Mouse (Mus musculus): Measurements from ENCODE around the gene Ankzf1. TPM values are rescaled to one million over a fixed set of nuclear protein-coding genes. Genes with fewer than 3 reads are reported as not detected.

Gene Ankzf1
- total RNA-seq, 2 experiments from 2014 or later, result 6.8 to 9.4 TPM

Small RNA genes within 50 kb of the gene (microRNA-seq; reads per million reads assigned to microRNA genes)
- gene Gm27943, result 0 reads per million in 2 experiments

Other genes starting within 250 kb of the Ankzf1 start
- gene Ihh, start 240.5 kb upstream of the Ankzf1 start, total RNA-seq (2021), result under 1 TPM; 0.16 to 0.23 TPM
- 1 to 10 TPM; 4.0 to 5.4 TPM for gene Nhej1, start 67.0 kb upstream of the Ankzf1 start, total RNA-seq (2021)
- gene Slc23a3, start 58.3 kb upstream of the Ankzf1 start, total RNA-seq (2021), result not detected
- gene Cnppd1, start 49.4 kb upstream of the Ankzf1 start, total RNA-seq (2021), result 10 to 100 TPM; 20.1 to 22.3 TPM
- 10 to 100 TPM; 18.1 to 21.5 TPM for gene Retreg2, start 49.4 kb upstream of the Ankzf1 start, total RNA-seq (2021)
- 10 to 100 TPM; 12.4 to 14.0 TPM for gene Zfand2b, start 23.5 kb upstream of the Ankzf1 start, total RNA-seq (2021)
- 10 to 100 TPM; 20.8 to 24.2 TPM for gene Abcb6, start 11.8 kb upstream of the Ankzf1 start, total RNA-seq (2021)
- gene Atg9a, start within 50 bp of the Ankzf1 start, total RNA-seq (2021), result 10 to 100 TPM; 50.8 to 51.0 TPM
- gene Glb1l, start 18.7 kb downstream of the Ankzf1 start, total RNA-seq (2021), result 1 to 10 TPM; 6.5 to 8.6 TPM
- gene Stk16, start 18.7 kb downstream of the Ankzf1 start, total RNA-seq (2021), result 10 to 100 TPM; 31.8 to 40.3 TPM
- 100 to 1,000 TPM; 490 to 573 TPM for gene Tuba4a, start 27.7 kb downstream of the Ankzf1 start, total RNA-seq (2021)
- gene A630095N17Rik, start 40.0 kb downstream of the Ankzf1 start, total RNA-seq (2021), result not detected
- gene Dnajb2, start 44.3 kb downstream of the Ankzf1 start, total RNA-seq (2021), result 10 to 100 TPM; 32.4 to 38.8 TPM
- under 1 TPM; 0.65 to 0.68 TPM for gene Ptprn, start 72.4 kb downstream of the Ankzf1 start, total RNA-seq (2021)
- not detected for gene Resp18, start 86.3 kb downstream of the Ankzf1 start, total RNA-seq (2021)
- 10 to 100 TPM; 51.0 to 53.8 TPM for gene Dnpep, start 125.8 kb downstream of the Ankzf1 start, total RNA-seq (2021)
- 1,000 to 10,000 TPM; 1,482 to 1,503 TPM for gene Des, start 168.2 kb downstream of the Ankzf1 start, total RNA-seq (2021)
- 100 to 1,000 TPM; 196 to 209 TPM for gene Speg, start 183.1 kb downstream of the Ankzf1 start, total RNA-seq (2021)
- gene Gmppa, start 243.8 kb downstream of the Ankzf1 start, total RNA-seq (2021), result 10 to 100 TPM; 35.6 to 39.7 TPM